Mouse (Mus musculus): ENCODE data around the gene Rnf168.

Rnf168 gene

DNA sequence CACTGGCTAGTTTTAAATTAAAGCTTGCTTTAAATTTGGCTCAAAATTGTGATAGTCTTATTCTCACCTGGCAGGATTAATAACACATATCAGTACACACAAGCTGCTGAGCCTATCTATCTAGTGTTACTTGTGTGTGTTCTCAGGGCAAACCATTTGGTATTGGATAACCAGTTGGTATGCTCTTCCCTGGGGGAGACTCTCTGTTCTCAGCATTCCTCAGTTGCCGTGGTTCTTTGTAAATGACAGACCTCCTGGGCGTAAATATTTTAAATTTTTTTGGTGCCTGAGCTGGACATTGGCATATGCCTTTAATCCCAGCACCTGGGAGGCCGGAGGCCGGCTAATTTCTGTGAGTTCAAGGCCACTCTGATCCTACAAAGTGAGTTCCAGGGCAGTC, 35.6 kb downstream of the Rnf168 start:
- DNase-seq (ENCODE audit: low spot score in 2 of 2): no peak

DNA sequence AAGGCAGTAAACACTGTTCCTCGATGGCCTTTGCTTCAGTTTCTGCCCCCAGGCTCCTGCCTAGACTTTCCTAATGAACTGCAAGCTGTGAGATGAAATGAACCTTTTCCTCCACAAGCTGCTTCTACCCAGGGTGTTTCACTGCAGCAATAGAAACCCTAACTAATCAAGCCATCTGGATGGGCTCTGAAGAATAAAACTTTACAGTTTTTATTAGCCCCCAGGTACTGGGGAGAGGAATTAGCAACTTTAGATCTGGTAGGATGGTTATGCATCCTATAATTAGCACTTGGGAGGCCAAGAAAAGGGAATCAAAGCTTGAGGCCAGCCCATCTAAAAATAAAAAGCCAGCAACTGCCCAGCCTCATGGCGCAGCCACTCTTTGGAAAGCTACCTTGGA, 39.3 kb downstream of the Rnf168 start:
- no peak for DNase-seq (ENCODE audit: low spot score in 2 of 2)

- no peak for DNase-seq (ENCODE audit: low spot score in 2 of 2)
Observed at GRCm38 (mm10) chr16:32323953-32324352, 46.7 kb downstream of the Rnf168 start.

DNA sequence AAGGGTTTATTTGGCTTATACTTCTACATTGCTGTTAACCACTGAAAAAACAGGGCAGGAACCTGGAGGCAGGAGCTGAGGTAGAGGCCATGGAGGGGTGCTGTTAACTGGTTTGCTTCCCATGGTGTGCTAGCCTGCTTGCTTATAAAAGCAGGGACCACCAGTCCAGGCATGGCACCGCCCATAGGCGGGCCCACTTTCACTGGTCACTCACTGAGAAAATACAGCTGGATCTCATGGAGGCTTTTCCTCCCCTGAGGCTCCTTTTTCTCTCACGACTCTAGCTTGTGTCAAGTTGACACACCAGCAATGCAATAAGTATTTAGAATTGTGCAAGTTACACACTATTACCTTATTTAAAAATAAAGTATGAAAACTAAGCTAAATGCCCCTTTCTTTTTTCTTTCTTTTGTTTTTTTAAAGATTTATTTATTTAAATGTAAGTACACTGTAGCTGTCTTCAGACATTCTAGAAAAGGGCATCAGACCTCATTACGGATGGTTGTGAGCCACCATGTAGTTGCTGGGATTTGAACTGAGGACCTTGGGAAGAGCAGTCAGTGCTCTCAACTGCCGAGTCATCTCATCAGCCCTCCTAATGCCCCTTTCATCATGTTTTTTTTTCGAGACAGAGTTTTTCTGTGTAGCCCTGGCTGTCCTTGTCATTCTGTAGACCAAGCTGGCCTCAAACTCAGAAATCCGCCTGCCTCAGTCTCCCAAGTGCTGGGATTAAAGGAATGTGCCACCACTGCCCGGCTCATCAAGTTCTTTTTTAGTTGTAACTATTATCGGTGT, 53.8 kb downstream of the Rnf168 start:
- DNase-seq (ENCODE audit: low spot score in 2 of 2): no peak

DNA sequence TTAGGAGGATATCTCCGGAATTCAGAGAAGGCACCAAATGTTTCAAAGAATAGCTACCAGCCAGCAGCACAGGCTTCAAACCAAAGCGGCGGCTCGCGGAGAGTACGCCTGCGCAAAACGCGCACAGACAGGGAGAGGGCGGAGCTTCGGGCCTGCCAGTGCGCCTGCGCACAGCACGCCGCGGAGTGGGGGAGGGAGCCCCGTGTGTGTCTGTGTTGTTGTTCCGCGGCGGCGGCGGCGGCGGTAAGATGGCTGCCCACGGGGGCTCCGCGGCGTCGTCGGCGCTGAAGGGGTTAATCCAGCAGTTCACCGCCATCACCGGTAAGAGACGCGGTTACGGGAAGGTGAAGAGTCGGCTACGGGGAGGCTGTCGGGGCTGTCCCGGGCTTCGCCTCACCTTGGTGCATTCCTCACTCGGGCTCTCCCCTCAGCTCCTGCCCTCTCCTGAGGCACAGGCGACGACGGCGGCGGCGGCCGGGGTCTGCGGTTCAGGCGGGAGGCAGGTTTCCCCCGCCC, 54.8 kb downstream of the Rnf168 start, which contains the start of gene Ubxn7:
Gene Ubxn7, plus strand, starts transcription at position 218 of the 516 bp plus-strand sequence.
- peak; percentile 96 to 98 for DNase-seq (ENCODE audit: low spot score in 2 of 2)

DNA sequence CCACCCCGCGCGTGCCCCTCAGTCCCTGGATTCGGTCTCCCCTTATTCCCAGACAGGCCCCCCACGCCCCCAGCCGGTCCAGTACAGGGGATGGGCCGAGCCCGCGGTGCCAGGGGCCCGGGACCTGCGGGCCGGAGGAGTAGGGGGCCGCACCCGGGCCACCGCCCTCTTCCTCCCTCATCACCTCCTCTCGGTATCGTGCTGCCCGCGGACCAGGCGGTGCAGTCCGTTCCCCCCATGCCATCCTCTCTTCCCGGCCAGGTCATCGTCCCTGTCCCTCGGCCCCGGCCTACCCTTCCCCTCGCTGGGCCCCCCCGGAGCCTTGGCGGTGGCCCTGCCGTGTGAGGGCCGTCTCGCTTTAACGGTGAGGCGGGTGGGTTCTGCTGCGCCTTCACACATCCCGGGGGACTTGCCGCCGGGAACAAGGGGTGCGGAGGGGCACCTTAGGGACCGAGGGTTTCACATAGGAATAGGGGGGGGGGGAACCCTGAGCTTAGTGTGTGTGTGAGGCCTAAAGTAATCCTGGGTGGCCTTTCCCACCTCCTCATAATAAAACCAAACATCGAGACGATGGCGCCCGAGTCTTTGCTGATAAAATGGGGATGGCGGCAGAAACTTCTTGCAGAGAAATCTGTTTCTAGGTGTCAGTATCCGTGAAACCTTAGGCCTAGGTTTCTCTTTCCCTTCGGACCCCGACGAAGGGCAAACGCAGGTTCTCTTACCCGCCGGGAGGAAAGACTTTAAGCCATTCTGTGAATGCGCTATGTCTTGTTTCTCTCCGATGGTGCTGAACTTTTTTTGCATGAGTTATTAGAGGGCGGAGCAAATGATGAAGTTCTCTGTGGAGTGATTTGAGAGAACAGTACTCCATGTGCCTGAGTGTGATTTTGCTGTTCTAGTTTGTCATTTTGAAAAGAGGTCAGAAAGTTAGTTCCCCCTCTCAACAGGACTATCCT, 55.6 kb downstream of the Rnf168 start:
- DNase-seq (ENCODE audit: low spot score in 2 of 2): peak; percentile 19 to 30

DNA sequence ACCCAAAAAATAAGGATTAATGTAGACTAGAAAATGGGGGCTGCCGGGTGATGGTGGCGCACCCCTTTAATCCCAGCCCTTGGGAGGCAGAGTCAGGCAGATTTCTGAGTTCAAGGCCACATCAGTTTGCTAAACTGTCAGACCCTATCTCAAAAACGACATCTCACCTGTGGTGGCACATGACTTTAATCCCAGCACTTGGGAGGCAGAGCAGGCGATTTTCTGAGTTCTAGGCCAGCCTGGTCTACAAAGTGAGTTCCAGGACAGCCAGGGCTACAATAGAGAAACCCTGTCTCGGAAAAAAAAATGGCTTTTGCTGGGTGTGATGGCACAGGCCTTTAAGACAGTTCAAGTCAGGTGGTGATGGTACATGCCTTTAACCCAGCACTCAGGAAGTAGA, 57.9 kb downstream of the Rnf168 start:
- no peak for DNase-seq (ENCODE audit: low spot score in 2 of 2)

DNA sequence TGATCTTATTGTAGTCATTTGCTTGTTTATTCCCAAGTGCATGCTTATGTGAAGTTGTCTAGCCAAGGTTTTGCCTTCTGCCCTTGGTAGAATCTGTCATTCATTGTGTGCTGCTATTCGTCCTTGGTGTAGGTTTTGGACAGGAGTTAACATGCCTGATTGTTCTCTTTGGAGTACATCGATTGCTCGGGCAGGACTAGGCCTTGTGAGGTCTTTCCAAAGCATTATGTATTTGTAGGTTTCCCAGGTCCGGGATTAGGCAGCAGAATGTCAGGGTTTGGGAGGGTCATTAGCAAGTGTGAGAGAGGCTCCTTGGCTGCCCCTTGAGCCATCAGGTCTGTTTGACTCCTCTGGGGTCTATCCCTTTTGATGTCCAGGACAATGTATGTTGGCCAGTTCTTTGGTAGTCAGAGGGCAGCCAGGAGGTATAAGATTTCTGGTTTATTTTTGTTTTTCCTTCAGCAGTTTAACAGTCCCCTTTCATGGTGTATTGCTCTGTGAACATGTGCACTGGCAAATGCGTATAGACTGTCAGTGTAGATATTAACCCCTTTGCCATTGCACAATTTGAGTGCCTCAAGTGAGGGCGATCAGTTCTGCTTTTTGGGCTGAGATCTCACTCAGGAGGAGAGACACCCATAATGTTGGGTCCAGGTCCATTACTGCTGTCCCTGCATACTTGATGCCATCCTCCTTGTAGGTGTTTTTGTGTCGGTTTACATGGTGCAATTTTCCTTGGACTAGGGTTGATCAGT, 58.9 kb downstream of the Rnf168 start:
- no peak for DNase-seq (ENCODE audit: low spot score in 2 of 2)

DNA sequence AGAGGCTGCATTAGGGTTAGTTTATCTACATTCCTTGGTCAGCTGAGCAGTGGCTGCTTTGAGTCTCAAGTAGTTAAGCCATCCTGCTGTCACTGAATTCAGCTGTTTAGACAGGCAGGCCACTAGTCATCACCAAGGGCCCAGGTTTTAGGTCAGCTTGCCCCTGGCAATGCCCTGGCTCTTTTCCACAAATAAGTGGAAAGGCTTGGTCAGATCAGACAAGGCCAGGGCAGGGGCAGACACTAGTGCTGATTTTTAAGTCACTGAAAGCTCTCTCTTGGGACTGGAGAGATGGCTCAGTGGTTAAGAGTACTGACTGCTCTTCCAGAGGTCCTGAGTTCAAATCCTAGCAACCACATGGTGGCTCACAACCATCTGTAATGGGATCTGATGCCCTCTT, 59.7 kb downstream of the Rnf168 start:
- DNase-seq (ENCODE audit: low spot score in 2 of 2): no peak

DNA sequence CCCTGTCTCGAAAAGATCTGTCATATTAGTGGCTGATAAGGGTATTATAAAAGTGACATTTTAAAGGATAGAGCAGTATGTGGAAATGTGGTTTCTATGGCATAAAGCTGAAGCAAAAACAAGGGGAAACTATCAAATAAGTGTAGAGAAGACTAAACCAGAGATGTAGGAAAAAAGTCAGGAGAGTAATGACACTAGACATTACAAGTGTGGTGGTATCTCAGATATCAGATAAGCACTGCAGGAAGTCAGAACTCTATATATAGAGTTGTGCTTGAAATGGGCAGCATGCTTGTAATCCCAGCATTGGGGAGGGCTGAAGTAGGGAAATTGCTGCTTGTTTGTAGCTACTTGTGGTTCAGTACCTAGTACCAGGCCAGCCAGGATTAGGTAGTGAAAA, 63.2 kb downstream of the Rnf168 start:
- DNase-seq (ENCODE audit: low spot score in 2 of 2): no peak

- DNase-seq (ENCODE audit: low spot score in 2 of 2): no peak
Observed at GRCm38 (mm10) chr16:32345521-32345920, 68.3 kb downstream of the Rnf168 start.

DNA sequence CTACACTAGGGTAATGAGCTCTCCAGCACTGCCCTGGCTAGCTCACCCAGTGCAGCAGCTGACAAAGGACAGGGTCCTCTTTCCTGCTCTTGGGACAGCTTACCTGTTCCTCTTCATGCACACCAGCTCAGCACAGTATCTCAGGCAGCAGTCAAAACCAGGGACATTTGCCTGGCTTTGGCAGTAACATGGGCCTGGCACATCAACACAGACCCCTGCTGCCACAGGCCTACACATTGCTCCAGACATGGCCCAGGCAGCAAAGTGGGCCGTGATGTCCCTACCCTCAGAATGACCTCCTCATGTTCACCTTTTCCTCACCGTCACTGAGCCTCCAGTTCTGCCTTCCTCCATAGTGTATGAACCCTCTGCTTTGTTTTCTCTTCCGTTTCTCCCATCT, 73.5 kb downstream of the Rnf168 start:
- no peak for DNase-seq (ENCODE audit: low spot score in 2 of 2)

All from urinary bladder, postnatal 36 days (tissue).